Mouse (Mus musculus) hindbrain, embryonic 12.5 days (tissue): ENCODE results near the gene Cyp11a1. TPM values are rescaled to one million over a fixed set of nuclear protein-coding genes. Genes with fewer than 3 reads are reported as not detected.
A peak's percentile ranks its signal among the peaks of the same experiment; 100 is the strongest.

ENCODE experiments used
- ATAC-seq: fragments of 200-750 bp; cut with Nextera tagmentation; 2 replicates; pipeline ENCODE4 v1.8.0; 2017; ENCODE audit warnings: moderate TSS enrichment; ENCODE audit not compliant: low FRiP score
- H3K27ac ChIP-seq: fragments of 300-500 bp; sonication (generic); 2 replicates; pipeline ENCODE4 v1.5.1; 2016; ENCODE audit warnings: mild to moderate bottlenecking
- H3K27me3 ChIP-seq: fragments of 300-500 bp; sonication (generic); 2 replicates; pipeline ENCODE4 v1.6.1; 2016; ENCODE audit warnings: mild to moderate bottlenecking
- H3K36me3 ChIP-seq: fragments of 300-500 bp; sonication (generic); 2 replicates; pipeline ENCODE4 v1.6.1; 2016; ENCODE audit warnings: mild to moderate bottlenecking
- H3K4me1 ChIP-seq: fragments of 300-500 bp; sonication (generic); 2 replicates; pipeline ENCODE4 v1.6.1; 2016
- H3K4me2 ChIP-seq: fragments of 300-500 bp; sonication (generic); replicated peaks from 2 replicates; pipeline ENCODE4 v1.6.1; 2016; ENCODE audit warnings: mild to moderate bottlenecking
- H3K4me3 ChIP-seq: fragments of 300-500 bp; sonication (generic); 2 replicates; pipeline ENCODE4 v1.5.1; 2016; ENCODE audit warnings: mild to moderate bottlenecking
- H3K9ac ChIP-seq: fragments of 300-500 bp; sonication (generic); 2 replicates; pipeline ENCODE4 v1.6.1; 2016; ENCODE audit warnings: mild to moderate bottlenecking, moderate library complexity
- H3K9me3 ChIP-seq: fragments of 300-500 bp; sonication (generic); replicated peaks from 2 replicates; pipeline ENCODE4 v1.6.1; 2016; ENCODE audit warnings: mild to moderate bottlenecking
- WGBS: fragments of 180-500 bp; shearing (Covaris S2); methylation state at CpG from one replicate; pipeline ENCODE4 v1.1.7; 2016; 5-methylcytosine and 5-hydroxymethylcytosine counted together
- polyA plus RNA-seq: library from polyadenylated mRNA; unstranded; fragments of >200 nt; fragmentation: Nextera tagmentation; extraction: Ambion mirVana; gene quantifications from 2 replicates; pipeline ENCODE4 v1.2.1, GENCODE M21; 2016

Gene Cyp11a1
- polyA plus RNA-seq, 1 experiment from 2014 or later, result 0.17 TPM

GRCm38 (mm10) chr9:58038500-58039168 lies 32.4 kb downstream of the Cyp11a1 start:
- Histone ChIP-seq H3K4me3 (no peak overlapping the region), H3K4me2 (no peak overlapping the region), H3K9ac (no peak overlapping the region; the same call in 1 of the 2 replicates), H3K27me3 (peaks cover 37% of the 10 kb centered on the region), H3K4me1 (peaks cover 39% of the 10 kb centered on the region), H3K9me3 (no peaks in the 10 kb centered on the region), H3K27ac (no peak overlapping the region), H3K36me3 (no peaks in the 10 kb centered on the region)
- peak; percentile 81 for ATAC-seq
- 30% methylated on average over 19 of the region's 19 CpGs for WGBS

GRCm38 (mm10) chr9:58040977-58041376 lies 34.8 kb downstream of the Cyp11a1 start:
- Histone ChIP-seq H3K4me1 (peaks cover 62% of the 10 kb centered on the region), H3K36me3 (no peaks in the 10 kb centered on the region), H3K9me3 (no peaks in the 10 kb centered on the region), H3K9ac (peak overlapping the region; percentile 27; the same call in 1 of the 2 replicates), H3K4me2 (no peak overlapping the region), H3K4me3 (no peak overlapping the region), H3K27ac (peak overlapping the region; percentile 64), H3K27me3 (peaks cover 37% of the 10 kb centered on the region)
- 22% methylated on average over 4 of the region's 4 CpGs for WGBS
- ATAC-seq, result no peak

GRCm38 (mm10) chr9:58042391-58042790 lies 36.2 kb downstream of the Cyp11a1 start:
- H3K27me3 ChIP-seq, result peaks cover 25% of the 10 kb centered on the region

GRCm38 (mm10) chr9:58043496-58044017 lies 37.3 kb downstream of the Cyp11a1 start:
- H3K27me3 ChIP-seq, result peaks cover 15% of the 10 kb centered on the region; the same call in 1 of the 2 replicates
- peaks cover 84% of the 10 kb centered on the region for H3K4me1 ChIP-seq
- no peaks in the 10 kb centered on the region for H3K9me3 ChIP-seq
- no peak overlapping the region for H3K9ac ChIP-seq
- 63% methylated on average over 10 of the region's 10 CpGs for WGBS
- peak overlapping the region; percentile 41 for H3K27ac ChIP-seq
- no peak overlapping the region for H3K4me2 ChIP-seq
- H3K36me3 ChIP-seq, result no peaks in the 10 kb centered on the region
- no peak for ATAC-seq
- H3K4me3 ChIP-seq, result no peak overlapping the region

More at GRCm38 (mm10) chr9:58042391-58042790, 36.2 kb downstream of the Cyp11a1 start:
- H3K36me3 ChIP-seq, result no peaks in the 10 kb centered on the region
- 14% methylated on average over 10 of the region's 10 CpGs for WGBS
- no peaks in the 10 kb centered on the region for H3K9me3 ChIP-seq
- H3K4me3 ChIP-seq, result no peak overlapping the region
- H3K4me2 ChIP-seq, result no peak overlapping the region
- no peak for ATAC-seq
- H3K4me1 ChIP-seq, result peaks cover 73% of the 10 kb centered on the region
- 0 out of 2 replicates have a peak overlapping the region, but pooled peaks have one; percentile 41 for H3K27ac ChIP-seq
- H3K9ac ChIP-seq, result 0 out of 2 replicates have a peak overlapping the region, but pooled peaks have one; percentile 2

GRCm38 (mm10) chr9:58044828-58045227 lies 38.6 kb downstream of the Cyp11a1 start:
- H3K4me3 ChIP-seq, result no peak overlapping the region
- H3K9ac ChIP-seq, result no peak overlapping the region
- peak; percentile 51 for ATAC-seq
- H3K36me3 ChIP-seq, result no peaks in the 10 kb centered on the region
- H3K9me3 ChIP-seq, result no peaks in the 10 kb centered on the region
- H3K4me2 ChIP-seq, result no peak overlapping the region
- H3K4me1 ChIP-seq, result peaks cover 93% of the 10 kb centered on the region
- peak overlapping the region; percentile 62 for H3K27ac ChIP-seq
- peaks cover 11% of the 10 kb centered on the region; the same call in 1 of the 2 replicates for H3K27me3 ChIP-seq
- WGBS, result 24% methylated on average over 10 of the region's 10 CpGs

- no peaks in the 10 kb centered on the region for H3K9me3 ChIP-seq
- H3K4me3 ChIP-seq, result no peak overlapping the region
- no peaks in the 10 kb centered on the region for H3K36me3 ChIP-seq
- H3K27ac ChIP-seq, result peak overlapping the region; percentile 62; the same call in 1 of the 2 replicates
- peaks cover 89% of the 10 kb centered on the region for H3K4me1 ChIP-seq
- H3K9ac ChIP-seq, result no peak overlapping the region
- WGBS, result 16% methylated on average over 4 of the region's 4 CpGs
- H3K4me2 ChIP-seq, result no peak overlapping the region
- no peak for ATAC-seq
- peaks cover 15% of the 10 kb centered on the region for H3K27me3 ChIP-seq
These were observed 39.4 kb downstream of the Cyp11a1 start for GRCm38 (mm10) chr9:58045646-58046045.

- peaks cover 21% of the 10 kb centered on the region for H3K27me3 ChIP-seq
- no peaks in the 10 kb centered on the region for H3K9me3 ChIP-seq
- no peaks in the 10 kb centered on the region for H3K36me3 ChIP-seq
- H3K4me2 ChIP-seq, result no peak overlapping the region
- H3K9ac ChIP-seq, result no peak overlapping the region
- no peak for ATAC-seq
- H3K4me3 ChIP-seq, result no peak overlapping the region
- H3K27ac ChIP-seq, result no peak overlapping the region
- 75% methylated on average over 10 of the region's 10 CpGs for WGBS
- peaks cover 82% of the 10 kb centered on the region for H3K4me1 ChIP-seq
These were observed 40.9 kb downstream of the Cyp11a1 start for GRCm38 (mm10) chr9:58047061-58047460.

- peak overlapping the region; percentile 75 for H3K27ac ChIP-seq
- peaks cover 27% of the 10 kb centered on the region for H3K27me3 ChIP-seq
- no peaks in the 10 kb centered on the region for H3K36me3 ChIP-seq
- no peaks in the 10 kb centered on the region for H3K9me3 ChIP-seq
- peaks cover 77% of the 10 kb centered on the region for H3K4me1 ChIP-seq
- H3K9ac ChIP-seq, result peak overlapping the region; percentile 38; the same call in 1 of the 2 replicates
- H3K4me3 ChIP-seq, result no peak overlapping the region
- peak; percentile 23 for ATAC-seq
- peak overlapping the region; percentile 30; the same call in 1 of the 2 replicates for H3K4me2 ChIP-seq
- WGBS, result 6% methylated on average over 6 of the region's 6 CpGs
These were observed 42.4 kb downstream of the Cyp11a1 start for GRCm38 (mm10) chr9:58048621-58049020.

- H3K27me3 ChIP-seq, result peaks cover 31% of the 10 kb centered on the region
- H3K9me3 ChIP-seq, result no peaks in the 10 kb centered on the region
- ATAC-seq, result no peak
- H3K4me1 ChIP-seq, result peaks cover 77% of the 10 kb centered on the region
- H3K36me3 ChIP-seq, result no peaks in the 10 kb centered on the region
- H3K9ac ChIP-seq, result peak overlapping the region; percentile 38; the same call in 1 of the 2 replicates
- H3K4me2 ChIP-seq, result no peak overlapping the region
- H3K4me3 ChIP-seq, result no peak overlapping the region
- H3K27ac ChIP-seq, result peak overlapping the region; percentile 75
- 41% methylated on average over 6 of the region's 6 CpGs for WGBS
These were observed 43.0 kb downstream of the Cyp11a1 start for GRCm38 (mm10) chr9:58049186-58049585.

GRCm38 (mm10) chr9:58049861-58050260 lies 43.6 kb downstream of the Cyp11a1 start:
- Histone ChIP-seq H3K9ac (no peak overlapping the region), H3K27me3 (peaks cover 36% of the 10 kb centered on the region), H3K27ac (peak overlapping the region; percentile 75; the same call in 1 of the 2 replicates), H3K36me3 (no peaks in the 10 kb centered on the region), H3K4me2 (no peak overlapping the region), H3K9me3 (no peaks in the 10 kb centered on the region), H3K4me3 (no peak overlapping the region), H3K4me1 (peaks cover 74% of the 10 kb centered on the region)
- ATAC-seq, result no peak
- WGBS, result 72% methylated on average over 7 of the region's 7 CpGs

GRCm38 (mm10) chr9:58051937-58052336 lies 45.7 kb downstream of the Cyp11a1 start:
- Histone ChIP-seq H3K27me3 (peaks cover 40% of the 10 kb centered on the region), H3K4me2 (no peak overlapping the region), H3K9me3 (no peaks in the 10 kb centered on the region), H3K9ac (no peak overlapping the region), H3K4me1 (peaks cover 68% of the 10 kb centered on the region), H3K36me3 (no peaks in the 10 kb centered on the region), H3K27ac (peak overlapping the region; percentile 57), H3K4me3 (no peak overlapping the region)
- ATAC-seq, result no peak
- 26% methylated on average over 5 of the region's 5 CpGs for WGBS

- Histone ChIP-seq H3K9ac (no peak overlapping the region), H3K4me2 (no peak overlapping the region), H3K36me3 (no peaks in the 10 kb centered on the region), H3K9me3 (no peaks in the 10 kb centered on the region), H3K4me3 (no peak overlapping the region), H3K4me1 (peaks cover 58% of the 10 kb centered on the region), H3K27ac (no peak overlapping the region), H3K27me3 (peaks cover 50% of the 10 kb centered on the region)
- ATAC-seq, result no peak; the same call in 1 of the 2 replicates
- 19% methylated on average over 3 of the region's 3 CpGs for whole genome bisulfite sequencing
These were observed 46.9 kb downstream of the Cyp11a1 start for GRCm38 (mm10) chr9:58053102-58053501.
